Mouse (Mus musculus): Measurements from ENCODE around the gene Spata45. TPM values are rescaled to one million over a fixed set of nuclear protein-coding genes. Genes with fewer than 3 reads are reported as not detected.

The Spata45 gene
- polyA plus RNA-seq, 1 experiment from 2014 or later: not detected

DNA sequence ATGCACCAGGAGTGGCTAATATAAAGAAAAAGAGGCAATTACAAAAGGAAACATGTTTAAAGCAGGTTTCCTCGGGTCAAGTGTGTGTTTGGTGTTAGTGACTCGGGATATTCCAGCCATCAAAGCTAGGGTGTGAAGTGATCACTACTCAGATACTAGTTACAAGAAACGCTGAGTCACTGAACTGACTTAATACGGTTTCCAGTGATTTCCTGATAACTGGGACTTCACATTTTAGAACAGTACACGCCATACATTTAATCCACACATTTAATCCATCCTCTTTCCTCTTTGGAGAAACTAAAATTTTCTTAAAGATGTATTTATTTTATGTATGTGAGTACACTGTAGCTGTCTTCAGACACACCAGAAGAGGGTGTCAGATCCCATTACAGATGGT, 51.5 kb downstream of the Spata45 start:
- Histone ChIP-seq H3K27me3 (no peaks in the 10 kb centered on the region), H3K4me1 (peaks cover 11% of the 10 kb centered on the region), H3K4me2 (no peak overlapping the region), H3K36me3 (peaks cover 19% of the 10 kb centered on the region), H3K4me3 (no peak overlapping the region), H3K9ac (no peak overlapping the region), H3K27ac (no peak overlapping the region), H3K9me3 (no peaks in the 10 kb centered on the region)
- WGBS: 70% methylated on average over 5 of the region's 5 CpGs
- no peak for ATAC-seq (ENCODE audit: borderline replicate concordance, extremely low read depth, low FRiP score, low TSS enrichment)

DNA sequence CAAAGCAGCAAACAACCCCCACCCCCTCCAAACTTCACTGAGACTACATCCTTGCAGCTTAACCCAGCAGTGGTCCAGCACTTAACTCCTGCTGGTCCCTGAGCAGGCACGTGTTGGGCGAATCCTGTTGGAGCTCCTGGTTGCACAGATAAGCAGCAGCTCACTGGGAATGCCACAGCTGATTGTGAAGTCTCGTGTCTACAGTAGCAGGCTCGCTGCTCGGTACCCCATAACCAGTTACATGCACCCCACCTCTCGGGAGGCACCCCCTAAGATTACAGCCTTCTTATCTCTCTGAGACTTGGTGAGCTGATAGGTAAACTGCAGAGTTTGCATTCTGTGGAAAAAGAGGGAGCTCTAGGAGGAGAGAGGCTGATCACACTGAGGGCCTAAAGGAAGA, 52.9 kb downstream of the Spata45 start:
- Histone ChIP-seq H3K4me1 (peaks cover 15% of the 10 kb centered on the region), H3K36me3 (0 out of 2 replicates have a peak, but pooled peaks cover 7% of the 10 kb centered on the region), H3K27me3 (no peaks in the 10 kb centered on the region), H3K9me3 (no peaks in the 10 kb centered on the region), H3K4me3 (no peak overlapping the region), H3K9ac (no peak overlapping the region), H3K27ac (no peak overlapping the region), H3K4me2 (no peak overlapping the region)
- 47% methylated on average over 6 of the region's 6 CpGs for WGBS
- no peak for ATAC-seq (ENCODE audit: borderline replicate concordance, extremely low read depth, low FRiP score, low TSS enrichment)

DNA sequence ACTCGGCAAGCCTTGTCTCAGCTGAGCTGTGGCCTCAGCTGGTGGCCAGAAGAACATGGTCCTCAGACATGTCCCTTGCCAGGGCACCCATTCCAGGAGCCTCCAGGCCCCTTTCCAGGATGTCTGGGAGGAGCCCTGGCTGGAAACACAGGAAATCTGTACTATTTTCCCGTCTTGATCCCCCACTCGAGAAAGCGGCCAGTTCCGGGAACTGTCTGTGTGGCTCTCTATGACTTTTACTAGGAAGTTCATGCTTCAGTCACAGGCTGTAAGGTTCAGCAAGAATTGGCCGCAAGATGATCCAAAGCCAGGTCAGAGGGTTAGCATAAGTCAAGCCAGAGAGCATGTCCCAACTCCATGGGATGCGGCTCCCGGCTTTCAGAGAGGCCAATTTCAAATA, 55.6 kb downstream of the Spata45 start:
- Histone ChIP-seq H3K4me2 (no peak overlapping the region), H3K36me3 (no peaks in the 10 kb centered on the region), H3K27ac (no peak overlapping the region; the same call in 1 of the 2 replicates), H3K27me3 (no peaks in the 10 kb centered on the region), H3K9ac (no peak overlapping the region), H3K4me3 (no peak overlapping the region), H3K9me3 (no peaks in the 10 kb centered on the region), H3K4me1 (peaks cover 14% of the 10 kb centered on the region)
- ATAC-seq (ENCODE audit: borderline replicate concordance, extremely low read depth, low FRiP score, low TSS enrichment): no peak
- WGBS: 67% methylated on average over 8 of the region's 8 CpGs

Other genes with a start within 250 kb of the Spata45 start
- 14.2 and 15.8 TPM in 2 replicates for gene Rps6kc1, start 124.9 kb upstream of the Spata45 start, polyA plus RNA-seq (2015; fragmentation: Nextera tagmentation; extraction: Ambion mirVana)
- 40.4 and 42.8 TPM in 2 replicates for gene Angel2, start 111.5 kb upstream of the Spata45 start, polyA plus RNA-seq (2015; fragmentation: Nextera tagmentation; extraction: Ambion mirVana)
- gene Vash2, start 57.3 kb upstream of the Spata45 start, polyA plus RNA-seq (2015; fragmentation: Nextera tagmentation; extraction: Ambion mirVana): 23.2 and 24.5 TPM in 2 replicates
- 6.0 and 6.1 TPM in 2 replicates for gene Flvcr1, start 10.5 kb upstream of the Spata45 start, polyA plus RNA-seq (2015; fragmentation: Nextera tagmentation; extraction: Ambion mirVana)
- 13.1 and 14.7 TPM in 2 replicates for gene Tatdn3, start 26.3 kb downstream of the Spata45 start, polyA plus RNA-seq (2015; fragmentation: Nextera tagmentation; extraction: Ambion mirVana)
- gene Nsl1, start 26.4 kb downstream of the Spata45 start, polyA plus RNA-seq (2015; fragmentation: Nextera tagmentation; extraction: Ambion mirVana): 28.5 and 29.4 TPM in 2 replicates
- gene Batf3, start 61.2 kb downstream of the Spata45 start, polyA plus RNA-seq (2015; fragmentation: Nextera tagmentation; extraction: Ambion mirVana): 9.3 and 11.4 TPM in 2 replicates
- gene Fam71a, start 128.2 kb downstream of the Spata45 start, polyA plus RNA-seq (2015; fragmentation: Nextera tagmentation; extraction: Ambion mirVana): not detected in 2 replicates
- gene Atf3, start 181.4 kb downstream of the Spata45 start, polyA plus RNA-seq (2015; fragmentation: Nextera tagmentation; extraction: Ambion mirVana): 4.1 and 4.3 TPM in 2 replicates